ENCODE assay signal across 10 mouse cellular contexts in the genomic region with DNA sequence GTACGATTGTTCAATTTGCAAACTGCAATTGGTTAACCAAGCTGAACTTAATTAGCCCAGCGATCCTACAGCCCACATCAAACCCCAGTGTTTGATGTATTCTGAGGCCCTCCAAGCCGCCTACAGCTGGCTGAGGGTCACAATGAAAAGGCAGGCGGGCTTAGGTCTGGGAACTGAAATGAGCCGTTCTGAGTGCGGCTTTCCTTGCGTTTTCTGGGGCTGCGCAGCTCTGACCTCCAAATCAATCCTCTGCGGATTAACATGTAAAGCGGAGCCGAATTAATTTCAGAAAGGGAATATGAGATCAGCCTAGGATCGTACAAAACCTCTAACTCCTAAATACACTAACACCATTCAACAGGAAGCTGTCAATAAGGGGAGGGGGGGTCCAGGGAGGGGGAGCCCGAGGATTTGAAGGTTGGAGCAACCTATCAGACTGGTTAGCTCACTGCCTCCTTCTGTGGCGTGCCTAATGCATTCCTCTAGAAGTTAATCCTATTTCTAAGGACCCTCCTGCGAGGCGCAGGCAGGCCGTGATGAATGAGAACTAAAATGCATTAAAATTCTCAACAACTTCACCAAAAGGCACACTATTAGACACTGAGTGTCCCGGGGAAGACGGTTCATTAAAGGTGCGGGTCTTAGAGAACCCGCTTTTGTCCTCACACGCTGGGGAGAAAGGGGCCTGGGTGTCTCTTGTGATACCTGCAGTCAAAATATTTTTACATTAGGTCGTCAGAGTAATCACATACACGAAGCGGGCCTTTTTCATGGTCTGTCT.
DNase-seq lines count a peak whose midpoint lies in the region; ATAC-seq and TF ChIP-seq lines count a peak whose summit lies in the region.
"Had no signal": no experiment of that assay in that cellular context is flagged by ENCODE, and none has a peak within 500 bp of the region (broad histone marks: within the 10 kb centered on the region; RNA-seq: fewer than 3 reads in every experiment).

No protein-coding gene starts in this region.

- H3K27ac ChIP-seq in MEL (ENCODE audit: control insufficient read depth, low read depth, low read length): peak overlapping the region; percentile 71
- H3K27ac ChIP-seq in embryonic facial prominence, embryonic 10.5 days (replicated peaks): peak overlapping the region; percentile 48
- H3K27ac ChIP-seq in hindbrain, embryonic 11.5 days (ENCODE audit: low read depth, low read length): no peak overlapping the region
- peak overlapping the region; percentile 56 for H3K27ac ChIP-seq in midbrain, embryonic 13.5 days
- no peak overlapping the region for H3K27ac ChIP-seq in layer of hippocampus, adult 2 months
- H3K27ac ChIP-seq: intestine, embryonic 15.5 days had no signal

- H3K79me2 ChIP-seq in MEL (ENCODE audit: control insufficient read depth, insufficient read depth, low read length, poor library complexity): no peaks in the 10 kb centered on the region

- H3K4me1 ChIP-seq in MEL (ENCODE audit: control insufficient read depth in 1 of 2, insufficient read depth in 2 of 2, low read length in 2 of 2): peaks cover 13 to 29% of the 10 kb centered on the region in 2 experiments
- H3K4me1 ChIP-seq in embryonic facial prominence, embryonic 10.5 days: peaks cover 42% of the 10 kb centered on the region
- H3K4me1 ChIP-seq in hindbrain, embryonic 11.5 days (replicated peaks; ENCODE audit: control insufficient read depth, insufficient read depth, low read length): peaks cover 12% of the 10 kb centered on the region
- H3K4me1 ChIP-seq in midbrain, embryonic 13.5 days (replicated peaks): peaks cover 42% of the 10 kb centered on the region

- H3K9ac ChIP-seq in MEL (ENCODE audit: control insufficient read depth, low read depth, low read length, poor library complexity, severe bottlenecking): peak overlapping the region; percentile 55
- 0 out of 2 replicates have a peak overlapping the region, but pooled peaks have one; percentile 16 for H3K9ac ChIP-seq in hindbrain, embryonic 11.5 days (ENCODE audit: low read depth, low read length)
- H3K9ac ChIP-seq in midbrain, embryonic 13.5 days (replicated peaks): no peak overlapping the region
- H3K9ac ChIP-seq: intestine, embryonic 15.5 days; liver, postnatal 0 days had no signal

- H3K4me3 ChIP-seq in MEL (ENCODE audit: control insufficient read depth in 1 of 2, insufficient read depth in 1 of 2, low read depth in 2 of 2, low read length in 2 of 2): peak overlapping the region; percentile 7 to 12; a peak in 2 of 4 replicates
- peak overlapping the region; percentile 39 for H3K4me3 ChIP-seq in embryonic facial prominence, embryonic 10.5 days
- no peak overlapping the region for H3K4me3 ChIP-seq in hindbrain, embryonic 11.5 days (ENCODE audit: low read depth, low read length)
- H3K4me3 ChIP-seq in midbrain, embryonic 13.5 days (replicated peaks): peak overlapping the region; percentile 5; the same call in 1 of the 2 replicates
- H3K4me3 ChIP-seq in layer of hippocampus, adult 2 months: no peak overlapping the region
- H3K4me3 ChIP-seq: intestine, embryonic 15.5 days had no signal

- TF ChIP-seq EP300 in MEL (IDR thresholded peaks at IDR 0.05; ENCODE audit: low read depth in 1 of 2, low read length in 2 of 2): no peak

- H3K4me2 ChIP-seq in hindbrain, embryonic 11.5 days (replicated peaks; ENCODE audit: low read depth, low read length): peak overlapping the region; percentile 24
- peak overlapping the region; percentile 36 for H3K4me2 ChIP-seq in midbrain, embryonic 13.5 days (replicated peaks)
- H3K4me2 ChIP-seq: intestine, embryonic 15.5 days had no signal

- 5% methylated on average over 25 of the region's 25 CpGs for WGBS in embryonic facial prominence, embryonic 10.5 days
- 12% methylated on average over 25 of the region's 25 CpGs for WGBS in hindbrain, embryonic 11.5 days
- WGBS in midbrain, embryonic 13.5 days: 3% methylated on average over 25 of the region's 25 CpGs

- no peak for TF ChIP-seq RAD21 in MEL (IDR thresholded peaks at IDR 0.05; ENCODE audit: low read depth, low read length)

- no peak for TF ChIP-seq POLR2A in MEL (IDR thresholded peaks at IDR 0.05; ENCODE audit: control insufficient read depth in 1 of 2, insufficient read depth in 1 of 2, low read depth in 1 of 2, low read length in 2 of 2, poor library complexity in 1 of 2)

- no peak for TF ChIP-seq CTCF in MEL (IDR thresholded peaks at IDR 0.05 in 2 of 3, conservative IDR thresholded peaks at IDR 0.05 in 1 of 3; ENCODE audit: control insufficient read depth in 1 of 3, insufficient read depth in 1 of 3, low read depth in 2 of 3, low read length in 3 of 3, poor library complexity in 1 of 3, severe bottlenecking in 1 of 3)
- no peak for TF ChIP-seq CTCF in layer of hippocampus, adult 2 months (conservative IDR thresholded peaks at IDR 0.05)

- H3K36me3 ChIP-seq in MEL (ENCODE audit: control insufficient read depth in 1 of 2, insufficient read depth in 2 of 2, low read length in 2 of 2): peaks cover 0 to 26% of the 10 kb centered on the region in 2 experiments; a peak in 2 of 4 replicates
- no peaks in the 10 kb centered on the region for H3K36me3 ChIP-seq in embryonic facial prominence, embryonic 10.5 days (replicated peaks)
- no peaks in the 10 kb centered on the region for H3K36me3 ChIP-seq in hindbrain, embryonic 11.5 days (ENCODE audit: control insufficient read depth, insufficient read depth, low read length)
- H3K36me3 ChIP-seq in midbrain, embryonic 13.5 days: no peaks in the 10 kb centered on the region
- H3K36me3 ChIP-seq: intestine, embryonic 15.5 days had no signal

- no peaks in the 10 kb centered on the region for H3K27me3 ChIP-seq in MEL (ENCODE audit: control insufficient read depth in 1 of 2, insufficient read depth in 2 of 2, low read length in 2 of 2)
- peaks cover 100% of the 10 kb centered on the region for H3K27me3 ChIP-seq in embryonic facial prominence, embryonic 10.5 days (replicated peaks; ENCODE audit: low read depth, poor library complexity, severe bottlenecking)
- peaks cover 14% of the 10 kb centered on the region for H3K27me3 ChIP-seq in hindbrain, embryonic 11.5 days (ENCODE audit: control insufficient read depth, insufficient read depth, low read length)
- H3K27me3 ChIP-seq in midbrain, embryonic 13.5 days: peaks cover 84% of the 10 kb centered on the region
- H3K27me3 ChIP-seq: intestine, embryonic 15.5 days had no signal

- peak; percentile 63 for ATAC-seq in hindbrain, embryonic 11.5 days (ENCODE audit: low FRiP score)
- peak; percentile 87 for ATAC-seq in midbrain, embryonic 13.5 days
- ATAC-seq: intestine, embryonic 15.5 days; liver, postnatal 0 days had no signal

- no peak for DNase-seq in MEL (ENCODE audit: low read depth, low spot score)
- peak; percentile 58 for DNase-seq in embryonic facial prominence, embryonic 10.5 days (ENCODE audit: low spot score)
- peak; percentile 57 for DNase-seq in hindbrain, embryonic 11.5 days (ENCODE audit: low spot score)
- DNase-seq in spleen, postnatal 10 days (ENCODE audit: low spot score in 2 of 2): no peak
- DNase-seq in layer of hippocampus, adult 2 months (ENCODE audit: low spot score in 2 of 2): no peak
- no peak for DNase-seq in left cerebral cortex, adult 9 months (ENCODE audit: low spot score in 2 of 2)
- DNase-seq in left cerebral cortex, adult 18-20 months (ENCODE audit: low spot score in 2 of 2): no peak
- DNase-seq: liver, postnatal 0 days had no signal

- H3K9me3 ChIP-seq in MEL (replicated peaks; ENCODE audit: insufficient read depth, low read length): no peaks in the 10 kb centered on the region
- H3K9me3 ChIP-seq in embryonic facial prominence, embryonic 10.5 days: no peaks in the 10 kb centered on the region
- no peaks in the 10 kb centered on the region for H3K9me3 ChIP-seq in hindbrain, embryonic 11.5 days (ENCODE audit: control insufficient read depth, low read length)
- H3K9me3 ChIP-seq in midbrain, embryonic 13.5 days: no peaks in the 10 kb centered on the region
- H3K9me3 ChIP-seq: intestine, embryonic 15.5 days had no signal

TF ChIP-seq in MEL, 35 proteins besides CTCF, POLR2A, EP300 and RAD21:
- TF ChIP-seq MAFK (IDR thresholded peaks at IDR 0.05; ENCODE audit: borderline replicate concordance, low read depth, low read length): no peak
- no peak for TF ChIP-seq JUND (IDR thresholded peaks at IDR 0.05; ENCODE audit: low read depth, low read length)
- no peak for TF ChIP-seq POLR2AphosphoS5 (IDR thresholded peaks at IDR 0.05; ENCODE audit: borderline replicate concordance, low read depth, low read length)
- no peak for TF ChIP-seq ELF1 (IDR thresholded peaks at IDR 0.05; ENCODE audit: low read depth, low read length)
- no peak for TF ChIP-seq ZKSCAN1 (IDR thresholded peaks at IDR 0.05; ENCODE audit: low read depth, low read length)
- no peak for TF ChIP-seq SIN3A (IDR thresholded peaks at IDR 0.05; ENCODE audit: low read length)
- TF ChIP-seq E2F4 (IDR thresholded peaks at IDR 0.05; ENCODE audit: borderline replicate concordance, low read depth, low read length): no peak

Comparison
In these comparisons a context has a peak if more than half of its experiments do, and no peak if none do; other contexts are left out.
1. DNase-seq: peak in embryonic facial prominence, embryonic 10.5 days (single experiment) and hindbrain, embryonic 11.5 days (single experiment); none in MEL (single experiment), spleen, postnatal 10 days (0 of 2), layer of hippocampus, adult 2 months (0 of 2), left cerebral cortex, adult 9 months (0 of 2) and left cerebral cortex, adult 18-20 months (0 of 2).
2. H3K27ac ChIP-seq: peak in MEL (single experiment), embryonic facial prominence, embryonic 10.5 days (single experiment) and midbrain, embryonic 13.5 days (single experiment); none in hindbrain, embryonic 11.5 days (single experiment) and layer of hippocampus, adult 2 months (single experiment).
3. H3K4me3 ChIP-seq: peak in MEL (2 of 2), embryonic facial prominence, embryonic 10.5 days (single experiment) and midbrain, embryonic 13.5 days (single experiment); none in hindbrain, embryonic 11.5 days (single experiment) and layer of hippocampus, adult 2 months (single experiment).